Mouse (Mus musculus) hindbrain, embryonic 10.5 days (tissue): ENCODE measurements around the gene Zfp879. TPM values are rescaled to one million over a fixed set of nuclear protein-coding genes. Genes with fewer than 3 reads are reported as not detected.

Source experiments
- DNase-seq: peaks from one replicate; pipeline ENCODE4 v3.0.0-alpha.2; 2017; ENCODE audit warnings: low spot score
- H3K27ac ChIP-seq: fragments of 300-500 bp; sonication (generic); 2 replicates; pipeline ENCODE4 v1.5.1; 2016; ENCODE audit warnings: mild to moderate bottlenecking, moderate library complexity
- H3K27me3 ChIP-seq: fragments of 300-500 bp; sonication (generic); 2 replicates; pipeline ENCODE4 v1.6.1; 2016; ENCODE audit warnings: mild to moderate bottlenecking; ENCODE audit not compliant: poor library complexity, insufficient read depth, severe bottlenecking
- H3K36me3 ChIP-seq: fragments of 300-500 bp; sonication (generic); 2 replicates; pipeline ENCODE4 v1.6.1; 2016; ENCODE audit warnings: mild to moderate bottlenecking, moderate library complexity
- H3K4me1 ChIP-seq: fragments of 300-500 bp; sonication (generic); replicated peaks from 2 replicates; pipeline ENCODE4 v1.6.1; 2016; ENCODE audit warnings: mild to moderate bottlenecking
- H3K4me3 ChIP-seq: fragments of 300-500 bp; sonication (generic); 2 replicates; pipeline ENCODE4 v1.5.1; 2016; ENCODE audit warnings: mild to moderate bottlenecking, moderate library complexity
- H3K9me3 ChIP-seq: fragments of 300-500 bp; sonication (generic); 2 replicates; pipeline ENCODE4 v1.6.1; 2016; ENCODE audit warnings: mild to moderate bottlenecking, moderate library complexity
- WGBS: fragments of 180-500 bp; shearing (Covaris S2); methylation state at CpG from one replicate; pipeline ENCODE4 v1.1.7; 2016; 5-methylcytosine and 5-hydroxymethylcytosine counted together
- polyA plus RNA-seq: library from polyadenylated mRNA; unstranded; fragments of >200 nt; fragmentation: Nextera tagmentation; extraction: Ambion mirVana; gene quantifications from 2 replicates; pipeline ENCODE4 v1.2.1, GENCODE M21; 2016

Zfp879 gene
- polyA plus RNA-seq: 0.45 and 0.94 TPM in 2 replicates

- peak; percentile 91 for DNase-seq
- peak within 1 kb of the TSS; percentile 54 for H3K4me3 ChIP-seq
- peaks cover 11% of the 10 kb centered on the region for H3K4me1 ChIP-seq
- no peaks in the 10 kb centered on the region for H3K9me3 ChIP-seq
- peak within 1 kb of the TSS; percentile 85 for H3K27ac ChIP-seq
- 24% methylated on average over 22 of the region's 22 CpGs for WGBS
- H3K36me3 ChIP-seq: no peaks in the 10 kb centered on the region
- H3K27me3 ChIP-seq: 0 out of 2 replicates have a peak, but pooled peaks cover 3% of the 10 kb centered on the region
Observed at GRCm38 (mm10) chr11:50841023-50841735, at the start of gene Zfp879. Zfp879 (minus strand) TSS chr11:50841552.

DNA sequence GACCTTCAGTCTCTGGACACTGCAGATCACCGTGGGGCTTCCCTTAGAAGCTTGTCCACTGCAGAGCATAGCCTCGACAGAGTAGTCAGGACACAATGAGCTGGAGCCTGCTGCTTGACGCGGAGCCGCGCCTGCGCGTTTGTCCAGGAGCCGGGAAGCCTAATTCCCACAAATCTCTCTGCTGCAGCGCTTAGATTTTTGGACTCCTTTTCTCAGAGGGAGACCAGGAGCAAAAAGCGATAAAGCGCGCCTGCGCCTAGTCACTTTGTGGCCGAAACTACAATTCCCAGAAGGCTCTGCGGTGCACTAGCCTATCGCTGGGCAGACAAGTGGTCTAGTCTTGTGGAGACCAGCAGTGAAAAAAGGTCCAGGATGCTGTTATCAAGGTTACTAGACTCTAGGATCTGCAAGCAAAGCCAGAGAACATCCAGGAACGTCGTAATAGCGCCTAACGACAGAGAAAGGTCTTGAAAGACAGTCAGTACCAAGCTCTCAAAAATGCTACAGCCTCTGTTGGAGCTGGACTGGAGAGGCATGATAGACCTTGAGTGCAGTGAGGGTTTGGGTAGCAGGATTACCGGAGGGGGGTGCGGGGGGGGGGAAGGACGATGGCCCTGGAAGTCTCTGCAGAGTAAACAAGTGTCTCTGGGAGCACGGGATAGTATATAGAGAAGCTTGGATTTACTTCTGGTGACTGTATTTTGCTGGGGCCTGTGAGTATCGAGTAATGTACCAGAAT lies 46.2 kb upstream of the Zfp879 start, which contains the start of gene Zfp454:
TSS of gene Zfp454 (minus strand) at position 262 of the 739 bp plus-strand sequence.
- Histone ChIP-seq H3K27me3 (no peaks in the 10 kb centered on the region), H3K4me1 (peaks cover 18% of the 10 kb centered on the region), H3K4me3 (peak within 1 kb of the TSS; percentile 60), H3K27ac (peak within 1 kb of the TSS; percentile 87), H3K9me3 (peaks cover 4% of the 10 kb centered on the region; the same call in 1 of the 2 replicates), H3K36me3 (peaks cover 34% of the 10 kb centered on the region)
- DNase-seq: peak; percentile 92
- WGBS: 6% methylated on average over 26 of the region's 26 CpGs

DNA sequence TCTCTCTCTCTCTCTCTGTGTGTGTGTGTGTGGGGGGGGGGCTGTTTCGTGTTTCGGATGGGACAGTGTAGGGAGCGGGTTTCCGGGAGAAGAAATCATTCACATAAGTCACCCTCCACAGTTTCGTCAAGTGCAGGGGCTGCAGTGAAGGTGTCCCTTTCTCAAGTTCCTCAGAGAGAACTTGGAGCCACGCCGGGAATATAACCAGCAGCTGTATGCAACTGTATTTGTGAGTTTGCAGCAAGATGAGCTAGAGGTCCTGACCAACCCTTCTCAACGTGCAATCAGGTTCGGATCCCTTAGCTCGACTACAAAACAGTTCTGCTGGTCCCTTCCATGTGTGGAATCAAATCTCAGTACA lies 45.6 kb upstream of the Zfp879 start:
- DNase-seq: no peak
- H3K9me3 ChIP-seq: no peaks in the 10 kb centered on the region
- H3K36me3 ChIP-seq: peaks cover 41% of the 10 kb centered on the region
- peak overlapping the region; percentile 60 for H3K4me3 ChIP-seq
- WGBS: 26% methylated on average over 10 of the region's 10 CpGs
- no peaks in the 10 kb centered on the region for H3K27me3 ChIP-seq
- peaks cover 18% of the 10 kb centered on the region for H3K4me1 ChIP-seq
- H3K27ac ChIP-seq: peak overlapping the region; percentile 87

GRCm38 (mm10) chr11:50886231-50886932 lies 45.0 kb upstream of the Zfp879 start:
- H3K27ac ChIP-seq: peak overlapping the region; percentile 87
- H3K4me1 ChIP-seq: peaks cover 18% of the 10 kb centered on the region
- H3K36me3 ChIP-seq: peaks cover 46% of the 10 kb centered on the region
- 59% methylated on average over 8 of the region's 8 CpGs for WGBS
- no peaks in the 10 kb centered on the region for H3K9me3 ChIP-seq
- no peaks in the 10 kb centered on the region for H3K27me3 ChIP-seq
- H3K4me3 ChIP-seq: peak overlapping the region; percentile 60
- DNase-seq: peak; percentile 10

- DNase-seq: no peak
- Histone ChIP-seq H3K4me3 (no peak overlapping the region), H3K36me3 (peaks cover 72% of the 10 kb centered on the region), H3K27me3 (no peaks in the 10 kb centered on the region), H3K9me3 (no peaks in the 10 kb centered on the region; the same call in 1 of the 2 replicates), H3K27ac (no peak overlapping the region), H3K4me1 (peaks cover 18% of the 10 kb centered on the region)
- 88% methylated on average over 3 of the region's 3 CpGs for WGBS
Observed at GRCm38 (mm10) chr11:50883756-50884155, 42.4 kb upstream of the Zfp879 start.

DNA sequence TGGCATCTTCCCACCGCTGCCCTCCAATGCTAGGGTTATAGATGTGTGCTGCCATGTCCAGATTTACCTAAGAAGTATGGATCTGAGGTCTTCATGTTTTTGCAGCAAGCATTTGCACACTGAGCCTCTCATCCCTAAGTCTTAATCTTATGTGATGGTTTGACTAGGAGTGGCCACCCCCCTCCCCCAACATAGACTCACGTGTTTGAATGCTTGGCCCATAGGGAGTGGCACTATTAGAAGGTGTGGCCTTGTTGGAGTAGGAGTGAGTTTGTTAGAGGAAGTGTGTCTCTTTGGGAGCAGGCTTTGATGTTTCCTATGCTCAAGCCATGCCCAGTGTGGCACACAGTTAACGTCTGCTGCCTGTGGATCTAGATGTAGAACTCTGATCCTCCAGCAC lies 37.3 kb upstream of the Zfp879 start:
- WGBS: 93% methylated on average over 3 of the region's 3 CpGs
- Histone ChIP-seq H3K27ac (no peak overlapping the region), H3K36me3 (peaks cover 100% of the 10 kb centered on the region), H3K27me3 (no peaks in the 10 kb centered on the region), H3K4me3 (no peak overlapping the region), H3K4me1 (no peaks in the 10 kb centered on the region), H3K9me3 (peaks cover 39% of the 10 kb centered on the region)
- no peak for DNase-seq

GRCm38 (mm10) chr11:50850989-50851601 lies 9.7 kb upstream of the Zfp879 start:
- peaks cover 7% of the 10 kb centered on the region; the same call in 1 of the 2 replicates for H3K9me3 ChIP-seq
- peak overlapping the region; percentile 60 for H3K4me3 ChIP-seq
- peak; percentile 41 for DNase-seq
- under 1% methylated on average over 72 of the region's 72 CpGs for WGBS
- no peaks in the 10 kb centered on the region for H3K36me3 ChIP-seq
- peaks cover 70% of the 10 kb centered on the region for H3K27me3 ChIP-seq
- peaks cover 27% of the 10 kb centered on the region for H3K4me1 ChIP-seq
- no peak overlapping the region for H3K27ac ChIP-seq

DNA sequence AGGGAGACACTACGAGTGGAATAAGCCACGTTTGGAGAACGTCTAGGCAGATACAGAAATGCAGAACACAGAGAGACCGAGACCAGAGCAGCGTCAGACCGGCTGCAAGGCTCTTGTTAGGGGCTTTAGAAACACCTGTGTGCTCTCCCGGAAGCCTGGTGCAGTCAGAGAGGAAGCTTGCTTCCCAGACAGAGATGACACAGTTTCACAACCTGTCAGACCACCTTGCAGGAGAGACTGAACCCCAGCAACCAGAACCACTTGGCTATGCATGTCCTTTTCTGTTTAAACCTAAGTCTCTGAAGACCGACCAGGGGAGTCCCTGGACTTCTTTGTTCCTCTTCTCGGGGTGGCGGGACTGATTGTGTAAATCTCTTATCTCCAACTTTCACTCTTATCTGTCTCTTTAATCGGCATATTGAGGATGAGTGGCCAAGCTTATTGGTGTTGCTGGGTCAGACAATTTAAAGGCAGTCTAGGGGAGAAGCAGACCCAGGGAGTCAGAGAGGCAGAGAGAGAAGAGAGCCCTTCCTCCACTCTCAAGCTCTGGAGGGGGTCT lies 8.9 kb upstream of the Zfp879 start, which contains the start of gene Grm6:
TSS of gene Grm6 (plus strand) at position 509 of the 559 bp plus-strand sequence.
- peak; percentile 19 for DNase-seq
- H3K36me3 ChIP-seq: no peaks in the 10 kb centered on the region
- WGBS: 2% methylated on average over 11 of the region's 11 CpGs
- H3K27ac ChIP-seq: no peak within 1 kb of the TSS
- peaks cover 27% of the 10 kb centered on the region for H3K4me1 ChIP-seq
- peaks cover 70% of the 10 kb centered on the region for H3K27me3 ChIP-seq
- peak within 1 kb of the TSS; percentile 60 for H3K4me3 ChIP-seq
- peaks cover 7% of the 10 kb centered on the region; the same call in 1 of the 2 replicates for H3K9me3 ChIP-seq

GRCm38 (mm10) chr11:50849310-50849709 lies 8.0 kb upstream of the Zfp879 start:
- no peak overlapping the region for H3K27ac ChIP-seq
- peaks cover 70% of the 10 kb centered on the region for H3K27me3 ChIP-seq
- peaks cover 27% of the 10 kb centered on the region for H3K4me1 ChIP-seq
- no peak overlapping the region for H3K4me3 ChIP-seq
- H3K9me3 ChIP-seq: peaks cover 7% of the 10 kb centered on the region; the same call in 1 of the 2 replicates
- no peaks in the 10 kb centered on the region for H3K36me3 ChIP-seq
- WGBS: 8% methylated on average over 10 of the region's 10 CpGs
- DNase-seq: no peak

- Histone ChIP-seq H3K4me1 (peaks cover 27% of the 10 kb centered on the region), H3K27me3 (peaks cover 66% of the 10 kb centered on the region), H3K4me3 (no peak overlapping the region), H3K36me3 (no peaks in the 10 kb centered on the region), H3K9me3 (peaks cover 7% of the 10 kb centered on the region; the same call in 1 of the 2 replicates), H3K27ac (no peak overlapping the region)
- no peak for DNase-seq
- 47% methylated on average over 3 of the region's 3 CpGs for WGBS
Observed at GRCm38 (mm10) chr11:50848520-50849137, 7.3 kb upstream of the Zfp879 start.

GRCm38 (mm10) chr11:50847047-50847446 lies 5.7 kb upstream of the Zfp879 start:
- peaks cover 7% of the 10 kb centered on the region; the same call in 1 of the 2 replicates for H3K9me3 ChIP-seq
- no peak overlapping the region for H3K4me3 ChIP-seq
- H3K27ac ChIP-seq: no peak overlapping the region
- no peaks in the 10 kb centered on the region for H3K36me3 ChIP-seq
- H3K4me1 ChIP-seq: peaks cover 24% of the 10 kb centered on the region
- WGBS: 74% methylated on average over 5 of the region's 5 CpGs
- no peak for DNase-seq
- peaks cover 53% of the 10 kb centered on the region for H3K27me3 ChIP-seq
